Mouse (Mus musculus) splenic B cell, adult 2 months (primary cell): ENCODE results near the gene Olfr1414.
"Not testable (repeated sequence)": the region's sequence is repeated elsewhere in the genome, so short reads cannot be mapped to it uniquely, and the experiment has no call there.

Source experiments
- DNase-seq: peaks from one replicate; pipeline ENCODE4 v3.0.0-alpha.2; 2011; ENCODE audit warnings: low read depth, low spot score
- H3K27me3 ChIP-seq: 2 replicates; pipeline ENCODE4 v1.6.1; 2012; ENCODE audit warnings: mild to moderate bottlenecking, low read length, moderate library complexity, mixed read lengths; ENCODE audit not compliant: control insufficient read depth, poor library complexity, insufficient read depth, severe bottlenecking
- H3K36me3 ChIP-seq: 2 replicates; pipeline ENCODE4 v1.6.1; 2012; ENCODE audit warnings: mild to moderate bottlenecking, low read length, moderate library complexity, mixed read lengths; ENCODE audit not compliant: control insufficient read depth, poor library complexity, insufficient read depth, severe bottlenecking

Gene Olfr1414

GRCm38 (mm10) chr1:92518561-92518960 lies at the start of gene Olfr1414:
Gene Olfr1414, minus strand, starts transcription at chr1:92518661.
- no peaks in the 10 kb centered on the region for H3K36me3 ChIP-seq
- no peaks in the 10 kb centered on the region for H3K27me3 ChIP-seq
- no peak for DNase-seq

- Histone ChIP-seq H3K36me3 (no peaks in the 10 kb centered on the region), H3K27me3 (no peaks in the 10 kb centered on the region)
- DNase-seq: no peak
Observed at GRCm38 (mm10) chr1:92545929-92546328, 27.5 kb upstream of the Olfr1414 start.

- Histone ChIP-seq H3K27me3 (no peaks in the 10 kb centered on the region), H3K36me3 (no peaks in the 10 kb centered on the region)
- DNase-seq: no peak
Observed at GRCm38 (mm10) chr1:92539071-92539470, 20.6 kb upstream of the Olfr1414 start.

GRCm38 (mm10) chr1:92536972-92537371 lies 18.5 kb upstream of the Olfr1414 start:
- Histone ChIP-seq H3K36me3 (no peaks in the 10 kb centered on the region), H3K27me3 (no peaks in the 10 kb centered on the region)
- peak; percentile 4 for DNase-seq

GRCm38 (mm10) chr1:92523764-92524163 lies 5.3 kb upstream of the Olfr1414 start:
- no peak for DNase-seq
- Histone ChIP-seq H3K27me3 (no peaks in the 10 kb centered on the region), H3K36me3 (no peaks in the 10 kb centered on the region)

- DNase-seq: no peak
- H3K36me3 ChIP-seq: no peaks in the 10 kb centered on the region
Observed at GRCm38 (mm10) chr1:92521376-92521775, 2.9 kb upstream of the Olfr1414 start.

GRCm38 (mm10) chr1:92519046-92519445 lies 585 bp upstream of the Olfr1414 start:
- Histone ChIP-seq H3K36me3 (no peaks in the 10 kb centered on the region), H3K27me3 (no peaks in the 10 kb centered on the region)
- DNase-seq: no peak

More at GRCm38 (mm10) chr1:92521376-92521775, 2.9 kb upstream of the Olfr1414 start:
- no peaks in the 10 kb centered on the region for H3K27me3 ChIP-seq

GRCm38 (mm10) chr1:92515390-92515789 lies 3.1 kb downstream of the Olfr1414 start:
- H3K27me3 ChIP-seq: no peaks in the 10 kb centered on the region
- no peaks in the 10 kb centered on the region for H3K36me3 ChIP-seq

GRCm38 (mm10) chr1:92511646-92512045 lies 6.8 kb downstream of the Olfr1414 start:
- not testable (repeated sequence) for H3K27me3 ChIP-seq, DNase-seq, H3K36me3 ChIP-seq

More at GRCm38 (mm10) chr1:92515390-92515789, 3.1 kb downstream of the Olfr1414 start:
- no peak for DNase-seq

GRCm38 (mm10) chr1:92496001-92496400 lies 22.5 kb downstream of the Olfr1414 start, which contains the start of gene Olfr1415:
Gene Olfr1415, minus strand, starts transcription at chr1:92496101.
- Histone ChIP-seq H3K27me3 (no peaks in the 10 kb centered on the region; the same call in 1 of the 2 replicates), H3K36me3 (no peaks in the 10 kb centered on the region)
- DNase-seq: no peak

GRCm38 (mm10) chr1:92485013-92485412 lies 33.4 kb downstream of the Olfr1414 start, which contains the start of gene Olfr1416:
Gene Olfr1416, minus strand, starts transcription at chr1:92485113.
- no peaks in the 10 kb centered on the region for H3K27me3 ChIP-seq
- no peak for DNase-seq
- no peaks in the 10 kb centered on the region for H3K36me3 ChIP-seq

GRCm38 (mm10) chr1:92474066-92474578 lies 44.3 kb downstream of the Olfr1414 start:
- Histone ChIP-seq H3K27me3 (no peaks in the 10 kb centered on the region), H3K36me3 (peaks cover 2% of the 10 kb centered on the region)
- DNase-seq: no peak

GRCm38 (mm10) chr1:92473165-92474041 lies 45.1 kb downstream of the Olfr1414 start, which contains the start of gene Ndufa10:
Gene Ndufa10, minus strand, starts transcription at chr1:92473860.
- DNase-seq: peak; percentile 97
- peaks cover 2% of the 10 kb centered on the region for H3K36me3 ChIP-seq
- no peaks in the 10 kb centered on the region for H3K27me3 ChIP-seq

- H3K27me3 ChIP-seq: no peaks in the 10 kb centered on the region
- peaks cover 15% of the 10 kb centered on the region for H3K36me3 ChIP-seq
- DNase-seq: no peak
Observed at GRCm38 (mm10) chr1:92468891-92469290, 49.6 kb downstream of the Olfr1414 start.

- peaks cover 22% of the 10 kb centered on the region for H3K36me3 ChIP-seq
- H3K27me3 ChIP-seq: no peaks in the 10 kb centered on the region
- DNase-seq: no peak
Observed at GRCm38 (mm10) chr1:92458416-92458815, 60.0 kb downstream of the Olfr1414 start.
